Mouse (Mus musculus) cerebellum, postnatal 4 days (tissue): ENCODE data around the gene Hoxb7.

Source experiments
- DNase-seq, 2 experiments: peaks; one replicate each; pipeline ENCODE4 v3.0.0; 2022; ENCODE audit warnings: low spot score in 2 of 2, mixed read lengths in 1 of 2

Gene Hoxb7

DNA sequence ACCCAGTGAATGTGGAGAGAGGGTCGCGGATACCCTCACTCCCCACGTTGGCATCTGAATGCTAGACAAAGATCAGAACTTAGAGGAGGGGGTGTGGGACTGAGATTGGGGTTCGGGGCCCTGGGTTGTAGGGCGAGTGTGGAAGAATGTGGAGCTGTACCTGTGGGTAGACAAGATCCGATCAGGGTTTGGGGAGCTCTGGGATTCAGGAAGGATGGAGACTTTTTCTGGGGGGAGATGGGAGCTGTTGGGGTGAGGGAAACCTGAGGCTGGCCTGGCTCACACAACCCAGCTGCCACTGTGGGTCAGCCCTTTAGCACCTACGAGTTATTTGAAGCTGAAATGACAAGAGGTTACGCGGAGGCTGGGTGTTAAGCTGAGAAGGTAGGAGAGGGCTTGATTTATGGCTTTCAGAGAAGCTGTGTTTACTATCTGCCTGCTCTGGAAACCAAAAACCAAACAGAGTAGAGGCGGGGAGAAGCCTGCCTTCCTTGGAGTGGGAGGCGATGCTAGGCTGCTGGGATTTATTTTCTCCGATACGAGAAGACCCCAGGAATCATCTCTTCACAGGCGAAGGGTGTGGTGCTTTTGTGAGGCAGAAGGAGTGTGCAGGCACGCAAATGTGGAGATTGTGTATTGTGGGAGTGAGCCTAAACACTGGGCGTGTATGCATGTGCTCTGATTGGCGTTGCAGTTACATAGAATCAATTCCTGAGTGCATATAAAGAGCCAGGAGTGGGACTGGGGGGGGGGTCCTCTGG, 47.0 kb downstream of the Hoxb7 start:
- DNase-seq: no peak

DNA sequence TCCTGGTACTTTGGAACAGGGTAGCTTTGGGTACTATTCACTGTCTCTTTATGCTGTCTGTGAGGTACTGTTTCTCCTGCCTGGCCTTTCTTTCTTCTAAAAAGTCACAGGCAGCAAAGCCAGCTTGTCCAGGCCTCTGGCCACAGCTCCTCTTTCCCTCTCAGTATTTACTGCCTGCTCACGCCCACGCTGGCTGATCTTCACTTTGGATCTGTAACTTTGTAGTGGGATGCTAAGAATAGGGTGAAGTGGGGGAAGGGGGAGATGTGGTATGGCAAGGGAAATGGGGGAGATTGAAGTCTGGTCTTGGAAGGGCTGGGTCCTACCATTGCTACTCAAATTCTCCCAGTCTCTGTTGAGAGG, 47.6 kb downstream of the Hoxb7 start:
- DNase-seq: no peak

DNA sequence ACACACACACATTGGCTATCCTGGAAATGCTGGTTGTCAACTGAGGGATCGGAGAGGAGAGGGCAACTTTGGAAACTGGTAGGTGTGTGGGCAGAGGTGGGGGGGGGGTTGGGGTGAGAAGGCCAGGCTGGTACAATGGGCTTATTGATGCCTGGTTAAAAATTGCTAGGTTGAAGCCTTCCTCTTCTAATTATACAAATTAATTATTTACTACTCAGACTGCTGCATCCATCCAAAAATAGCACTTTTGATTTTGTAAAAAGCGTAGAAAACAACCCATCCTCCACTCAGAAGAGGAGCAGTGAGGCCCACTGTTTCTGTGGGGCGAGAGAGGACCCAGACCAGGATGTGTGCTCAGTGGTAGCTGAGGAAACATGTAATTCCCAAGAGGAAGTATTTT, 48.6 kb downstream of the Hoxb7 start:
- no peak for DNase-seq

DNA sequence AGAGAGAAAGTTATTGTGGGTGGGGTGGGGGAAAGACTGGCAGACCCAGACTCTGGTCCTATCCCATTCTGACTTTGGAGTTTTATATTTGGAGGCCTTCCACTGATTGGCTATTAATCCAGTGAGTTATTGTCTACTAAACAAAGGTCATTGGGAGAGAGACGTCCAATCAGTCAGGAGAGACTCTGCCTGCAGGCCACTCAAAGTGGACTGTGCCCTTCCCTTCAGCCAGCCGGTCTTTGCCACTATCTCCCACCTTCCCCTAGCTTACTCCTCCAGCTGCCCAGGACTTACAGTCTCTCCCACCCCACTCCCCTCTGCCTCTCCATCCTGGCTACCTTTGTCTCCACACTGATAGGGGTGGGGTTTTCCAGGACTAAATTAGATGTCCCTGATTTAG, 50.2 kb downstream of the Hoxb7 start:
- no peak for DNase-seq

DNA sequence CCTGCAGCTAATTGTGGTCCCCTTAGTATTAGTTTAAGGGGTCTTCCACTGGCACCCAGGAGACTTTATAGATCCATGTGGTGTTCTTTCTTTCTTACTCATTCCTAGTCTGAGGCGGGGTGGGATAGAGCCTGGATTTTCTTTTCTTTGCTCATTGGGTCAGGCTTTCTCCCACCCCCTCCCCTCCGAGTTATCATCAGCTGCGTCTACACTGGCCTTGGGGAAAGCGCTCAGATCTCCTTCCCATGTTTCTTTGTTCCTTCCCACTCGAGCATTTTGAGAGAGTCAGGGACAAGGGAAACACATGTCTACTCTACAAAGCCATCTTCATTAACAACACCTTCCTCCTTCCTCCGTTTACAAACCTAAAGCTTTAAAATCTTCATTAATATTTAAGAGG, 50.6 kb downstream of the Hoxb7 start:
- DNase-seq: no peak

DNA sequence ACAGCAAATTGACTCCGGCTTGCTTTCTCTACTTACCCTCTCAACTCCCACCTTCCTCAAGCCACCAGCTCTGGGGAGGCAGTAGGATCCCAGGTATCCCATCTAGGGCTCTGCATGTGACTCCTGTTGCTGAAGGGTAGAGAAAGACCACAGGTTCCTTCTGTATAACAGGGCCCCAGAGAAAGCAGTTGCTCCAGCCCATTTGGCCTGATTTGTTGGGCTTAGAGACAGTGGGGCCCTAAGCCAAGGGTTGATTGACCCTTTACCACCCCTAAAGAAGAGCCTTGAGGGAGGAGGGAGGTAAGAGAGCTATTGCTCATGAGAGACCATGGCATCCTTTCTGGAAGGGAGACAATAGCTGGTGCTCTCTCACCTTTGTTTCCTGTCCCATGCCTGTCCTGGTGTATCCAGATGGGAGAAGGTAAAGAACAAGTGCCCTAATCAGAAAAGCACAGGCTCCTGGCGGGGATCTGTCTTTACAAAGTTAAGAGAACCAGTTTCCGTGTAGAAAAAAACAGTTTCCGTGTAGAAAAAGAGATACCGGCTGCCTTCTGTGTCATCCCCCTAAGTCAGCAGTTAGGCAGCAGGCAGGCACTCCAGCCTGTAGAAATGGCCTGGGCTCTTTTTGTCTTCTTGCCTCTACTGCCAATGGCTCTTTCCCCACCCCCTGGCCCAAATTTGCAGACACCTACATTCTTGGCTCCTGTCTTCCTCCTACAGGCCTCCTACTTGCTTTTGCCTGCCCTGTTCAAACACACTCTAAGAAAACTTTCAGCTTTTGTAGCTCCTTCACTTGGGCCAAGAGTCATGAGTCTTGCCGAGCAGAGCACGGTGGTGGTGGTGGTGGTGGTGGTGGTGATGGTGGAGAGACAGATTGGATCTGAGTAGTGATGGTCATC, 52.8 kb downstream of the Hoxb7 start:
- DNase-seq: no peak
